Mouse (Mus musculus): ENCODE measurements at regions not wholly inside any gene's neighbourhood (a gene's known extent, or its start where the extent isn't known, plus 50 kb on each side); places are given as distances from the start of the nearest gene placed in this dataset.

GRCm38 (mm10) chr12:25609045-25609444 is 512.1 kb upstream of the Id2 start:
- DNase-seq (ENCODE audit: low spot score): peak; percentile 12

- DNase-seq (ENCODE audit: low spot score): peak; percentile 2
These were observed 508.5 kb upstream of the Id2 start for GRCm38 (mm10) chr12:25605396-25605795.

- DNase-seq (ENCODE audit: low spot score): no peak
These were observed 493.3 kb upstream of the Id2 start for GRCm38 (mm10) chr12:25590262-25590661.

- DNase-seq (ENCODE audit: low spot score): no peak
These were observed 488.8 kb upstream of the Id2 start for GRCm38 (mm10) chr12:25585746-25586145.

GRCm38 (mm10) chr12:25579407-25579806 is 482.5 kb upstream of the Id2 start:
- DNase-seq (ENCODE audit: low spot score): no peak

- no peak for DNase-seq (ENCODE audit: low spot score)
These were observed 468.2 kb upstream of the Id2 start for GRCm38 (mm10) chr12:25565131-25565530.

- DNase-seq (ENCODE audit: low spot score): no peak
These were observed 462.7 kb upstream of the Id2 start for GRCm38 (mm10) chr12:25559601-25560000.

GRCm38 (mm10) chr12:25553656-25554055 is 456.7 kb upstream of the Id2 start:
- no peak for DNase-seq (ENCODE audit: low spot score)

GRCm38 (mm10) chr12:25549735-25550134 is 452.8 kb upstream of the Id2 start:
- no peak for DNase-seq (ENCODE audit: low spot score)

- DNase-seq (ENCODE audit: low spot score): no peak
These were observed 447.3 kb upstream of the Id2 start for GRCm38 (mm10) chr12:25544253-25544652.

GRCm38 (mm10) chr12:25534620-25534950 is 437.6 kb upstream of the Id2 start:
- DNase-seq (ENCODE audit: low spot score): no peak

GRCm38 (mm10) chr12:25533709-25534619 is 437.0 kb upstream of the Id2 start:
- DNase-seq (ENCODE audit: low spot score): no peak

- DNase-seq (ENCODE audit: low spot score): peak; percentile 3
These were observed 433.5 kb upstream of the Id2 start for GRCm38 (mm10) chr12:25530483-25530882.

- DNase-seq (ENCODE audit: low spot score): peak; percentile 3
These were observed 432.6 kb upstream of the Id2 start for GRCm38 (mm10) chr12:25529537-25529936.

- no peak for DNase-seq (ENCODE audit: low spot score)
These were observed 429.7 kb upstream of the Id2 start for GRCm38 (mm10) chr12:25526639-25527038.

- peak; percentile 15 for DNase-seq (ENCODE audit: low spot score)
These were observed 419.8 kb upstream of the Id2 start for GRCm38 (mm10) chr12:25516738-25517137.

- no peak for DNase-seq (ENCODE audit: low spot score)
These were observed 416.7 kb upstream of the Id2 start for GRCm38 (mm10) chr12:25513679-25514078.

GRCm38 (mm10) chr12:25509666-25510065 is 412.7 kb upstream of the Id2 start:
- DNase-seq (ENCODE audit: low spot score): no peak

GRCm38 (mm10) chr12:25493233-25493632 is 396.3 kb upstream of the Id2 start:
- no peak for DNase-seq (ENCODE audit: low spot score)

GRCm38 (mm10) chr12:25492483-25493190 is 395.7 kb upstream of the Id2 start:
- DNase-seq (ENCODE audit: low spot score): no peak

- no peak for DNase-seq (ENCODE audit: low spot score)
These were observed 378.3 kb upstream of the Id2 start for GRCm38 (mm10) chr12:25475180-25475758.

GRCm38 (mm10) chr12:25469181-25469580 is 372.2 kb upstream of the Id2 start:
- no peak for DNase-seq (ENCODE audit: low spot score)

- DNase-seq (ENCODE audit: low spot score): no peak
These were observed 370.8 kb upstream of the Id2 start for GRCm38 (mm10) chr12:25467789-25468188.

Measured in lung, postnatal 25 days (tissue).